Mouse (Mus musculus) lung, postnatal 36 days (tissue): ENCODE measurements around the gene Errfi1.
"Not testable (repeated sequence)": the region's sequence is repeated elsewhere in the genome, so short reads cannot be mapped to it uniquely, and the experiment has no call there.

Source experiments
- DNase-seq: peaks from one replicate; pipeline ENCODE4 v3.0.0; 2022; ENCODE audit warnings: mixed read lengths

Errfi1 gene

GRCm38 (mm10) chr4:150849964-150850363, 3.8 kb upstream of the Errfi1 start:
- DNase-seq: no peak

DNA sequence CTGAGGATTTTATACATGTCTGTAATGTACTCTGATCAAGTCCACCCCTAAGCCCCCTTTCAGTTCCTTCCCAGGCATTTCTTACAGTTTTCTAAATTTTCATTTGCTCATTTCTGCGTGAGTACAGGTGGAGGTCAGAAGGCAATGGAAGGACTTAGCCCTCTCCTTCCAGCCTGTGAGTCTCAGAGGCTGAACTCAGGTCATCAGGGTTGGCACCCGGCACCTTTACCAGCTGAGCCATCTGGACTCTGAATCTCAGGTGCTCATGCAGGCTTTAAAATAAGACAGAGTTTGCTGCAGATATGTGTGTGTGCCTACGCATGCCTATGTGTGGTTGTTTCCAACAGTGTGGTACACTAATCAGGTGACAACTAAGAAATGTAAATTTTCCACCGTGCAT, 2.8 kb upstream of the Errfi1 start:
- no peak for DNase-seq

- no peak for DNase-seq
Measured at GRCm38 (mm10) chr4:150852045-150852444, 1.7 kb upstream of the Errfi1 start.

DNA sequence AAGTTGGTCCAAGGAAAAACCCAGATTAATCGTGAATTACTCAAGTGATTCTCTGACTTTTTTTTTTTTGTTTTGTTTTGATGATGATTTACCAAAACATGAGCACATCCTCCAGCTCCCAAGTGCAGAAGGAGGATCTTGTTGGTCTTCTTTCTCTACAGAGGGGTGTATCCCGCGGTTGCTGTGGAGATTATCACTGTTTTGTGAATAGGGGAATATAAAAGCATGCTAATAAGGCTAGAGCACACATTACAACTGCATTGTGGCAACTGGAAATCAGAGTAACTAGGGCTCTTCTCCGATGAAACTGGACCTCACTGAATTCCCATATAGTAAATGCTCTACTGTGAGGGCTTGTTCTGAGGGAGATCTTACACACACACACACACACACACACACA, 1.2 kb upstream of the Errfi1 start:
- peak; percentile 58 for DNase-seq

- peak; percentile 95 for DNase-seq
Measured at GRCm38 (mm10) chr4:150854839-150855246, 1.1 kb downstream of the Errfi1 start.

DNA sequence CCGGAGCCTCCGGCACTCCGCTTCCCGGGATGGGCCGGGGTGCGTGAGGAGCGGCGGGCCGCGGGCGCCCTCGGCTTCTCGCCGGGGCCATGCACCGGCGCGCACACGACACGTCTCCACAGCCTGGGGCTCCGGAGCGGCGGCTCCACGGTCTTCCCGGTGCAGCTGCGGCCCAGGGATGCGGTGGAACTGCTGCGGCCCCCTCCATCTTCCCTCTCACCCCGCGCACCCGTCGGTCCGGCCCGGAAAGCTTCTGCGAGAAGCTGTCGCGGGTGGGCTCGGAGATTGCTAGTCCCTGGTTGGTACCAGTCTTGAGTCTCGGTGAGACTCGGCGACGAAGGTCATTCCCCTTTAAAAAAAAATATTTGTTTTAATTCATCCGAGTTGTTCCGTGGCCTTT, 1.6 kb downstream of the Errfi1 start:
- no peak for DNase-seq

- DNase-seq: peak; percentile 72
Measured at GRCm38 (mm10) chr4:150860526-150860925, 6.8 kb downstream of the Errfi1 start.

DNA sequence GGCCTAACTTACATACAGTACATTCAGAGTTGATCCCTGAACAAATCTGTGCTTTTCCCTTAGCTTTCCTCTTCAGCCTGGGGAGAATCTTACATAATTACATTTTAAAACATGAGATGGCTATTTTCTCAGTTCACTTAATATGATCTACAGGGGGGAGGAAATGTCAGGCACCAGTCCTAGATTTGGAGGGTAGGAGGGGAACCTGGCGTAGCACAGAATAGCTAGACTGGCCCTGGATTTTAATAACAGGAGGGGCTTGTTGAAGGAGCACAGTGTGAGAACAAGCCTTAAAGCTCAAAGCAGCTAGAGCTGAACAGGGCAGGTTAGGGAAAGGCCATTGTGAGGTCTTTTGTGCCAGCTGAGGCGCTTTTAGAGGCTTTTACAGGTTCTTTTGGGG, 7.4 kb downstream of the Errfi1 start:
- DNase-seq: no peak

- no peak for DNase-seq
Measured at GRCm38 (mm10) chr4:150862626-150863375, 9.1 kb downstream of the Errfi1 start.

DNA sequence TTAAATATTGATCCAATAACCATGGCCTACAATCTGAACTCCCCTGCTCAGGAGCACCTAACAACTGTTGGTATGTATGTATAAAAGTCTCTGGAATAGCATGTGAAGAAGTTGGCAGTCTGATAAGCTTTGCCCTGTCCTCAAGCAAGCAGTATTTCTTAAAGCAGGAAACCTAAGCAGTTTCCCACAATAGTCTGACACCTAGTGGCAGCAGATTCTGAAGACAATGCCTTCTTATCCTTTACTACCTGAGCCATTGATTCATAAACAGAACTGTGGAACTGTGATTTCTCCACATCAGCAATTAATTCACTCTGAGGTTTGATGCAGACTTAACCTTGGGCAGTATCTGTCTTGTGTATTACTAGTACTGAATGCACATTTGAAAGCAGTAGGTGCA, 11.7 kb downstream of the Errfi1 start:
- peak; percentile 63 for DNase-seq

DNA sequence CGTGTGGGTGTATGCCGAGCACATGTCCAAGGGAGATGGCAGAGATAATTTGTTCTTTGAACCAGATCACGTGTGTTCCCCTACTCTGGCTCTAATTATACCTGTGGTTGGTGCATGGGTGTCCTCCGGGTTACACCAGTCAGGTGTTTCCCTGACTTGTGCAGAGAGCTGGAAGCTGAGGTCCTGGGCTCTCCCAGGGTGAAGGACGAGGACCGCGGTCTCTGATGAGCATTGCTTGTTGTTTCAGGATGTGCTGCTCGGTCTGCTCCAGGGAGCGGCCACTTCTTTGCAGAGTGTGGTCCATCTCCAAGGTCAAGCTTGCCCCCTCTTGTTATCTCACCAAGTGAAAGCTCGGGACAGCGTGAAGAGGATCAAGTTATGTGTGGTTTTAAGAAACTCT, 12.3 kb downstream of the Errfi1 start:
- no peak for DNase-seq

- no peak for DNase-seq
Measured at GRCm38 (mm10) chr4:150866494-150866893, 12.8 kb downstream of the Errfi1 start.

DNA sequence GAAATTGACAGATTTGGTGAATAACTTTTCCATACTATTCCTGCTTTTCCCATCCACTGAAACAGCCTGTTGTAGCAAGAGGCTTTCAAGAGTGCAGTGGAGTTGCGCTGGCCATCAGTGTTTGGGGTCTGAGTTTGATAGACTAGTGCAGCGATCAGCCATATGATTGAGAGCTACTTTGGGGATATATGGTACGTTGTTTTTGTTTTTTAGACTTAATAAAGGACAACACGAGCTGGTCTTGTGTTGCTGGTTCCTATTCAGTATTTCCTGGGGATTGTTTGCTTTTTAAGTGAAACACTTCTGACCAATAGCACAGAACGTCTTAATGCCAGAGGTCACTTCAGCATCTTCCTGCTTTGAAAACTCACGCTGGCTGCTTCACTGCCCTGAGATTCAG, 14.4 kb downstream of the Errfi1 start:
- DNase-seq: no peak

DNA sequence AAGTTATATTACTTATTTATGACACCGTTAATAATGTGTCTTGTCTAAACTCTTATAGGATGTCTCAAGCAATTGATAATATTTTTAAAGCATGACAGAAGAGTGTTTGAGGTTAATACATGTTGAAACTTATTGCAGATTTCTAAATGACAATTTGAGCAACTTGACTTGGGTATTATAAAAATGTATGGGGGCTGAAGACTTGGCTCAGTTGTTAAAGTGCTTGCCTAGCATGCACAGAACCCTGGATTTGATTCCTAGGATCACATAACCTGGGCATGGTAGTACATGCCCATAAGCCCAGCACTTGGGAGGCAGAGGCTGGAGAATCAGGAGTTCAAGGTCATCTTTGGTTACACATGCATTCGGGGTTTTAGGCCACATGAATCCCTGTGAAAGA, 15.1 kb downstream of the Errfi1 start:
- no peak for DNase-seq

DNA sequence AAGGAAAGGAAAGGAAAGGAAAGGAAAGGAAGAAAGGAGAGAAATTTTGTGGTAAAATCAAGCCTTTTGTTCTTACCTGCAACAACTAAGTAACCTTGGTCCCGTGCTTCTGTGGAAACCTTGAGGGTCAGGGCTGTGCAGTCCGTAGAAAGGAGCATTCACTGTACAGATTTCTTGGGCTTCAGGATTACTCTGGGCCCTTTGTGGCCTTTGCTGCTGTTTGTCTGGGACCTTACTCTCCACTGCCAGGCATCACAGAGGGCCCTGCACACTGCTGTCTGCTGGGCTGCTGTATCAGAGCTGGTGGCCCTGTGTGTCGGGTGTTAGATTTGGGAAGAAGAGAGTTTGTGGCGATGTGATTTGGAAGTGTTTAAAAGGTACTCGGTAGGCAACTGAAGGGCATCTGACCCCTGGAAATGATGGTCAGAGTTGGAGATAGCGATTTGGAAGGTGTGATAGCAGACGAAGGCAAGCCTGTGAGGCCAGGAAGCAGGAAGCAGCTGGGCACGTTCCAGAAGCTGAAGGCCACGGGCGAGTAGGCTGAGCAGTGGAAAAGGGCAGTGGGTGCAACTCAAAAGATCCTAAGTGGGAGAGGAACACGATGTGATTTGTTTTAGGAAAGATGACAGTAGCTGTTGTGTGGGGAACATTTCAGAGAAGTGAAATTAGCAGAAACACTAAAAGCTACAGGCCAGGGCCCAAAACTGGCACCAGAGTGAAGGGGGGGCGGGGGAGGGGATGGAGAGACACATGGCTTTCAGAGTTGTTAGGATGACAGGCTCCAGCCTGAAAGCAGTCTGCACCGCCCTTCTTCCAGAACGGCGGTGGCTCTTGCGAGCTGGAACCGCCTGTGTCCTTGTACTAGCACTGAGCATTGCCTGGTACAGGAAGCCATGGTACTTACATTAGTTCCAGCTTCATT, 15.8 kb downstream of the Errfi1 start:
- DNase-seq: peak; percentile 62

- DNase-seq: peak; percentile 80
Measured at GRCm38 (mm10) chr4:150870963-150871391, 17.3 kb downstream of the Errfi1 start.

DNA sequence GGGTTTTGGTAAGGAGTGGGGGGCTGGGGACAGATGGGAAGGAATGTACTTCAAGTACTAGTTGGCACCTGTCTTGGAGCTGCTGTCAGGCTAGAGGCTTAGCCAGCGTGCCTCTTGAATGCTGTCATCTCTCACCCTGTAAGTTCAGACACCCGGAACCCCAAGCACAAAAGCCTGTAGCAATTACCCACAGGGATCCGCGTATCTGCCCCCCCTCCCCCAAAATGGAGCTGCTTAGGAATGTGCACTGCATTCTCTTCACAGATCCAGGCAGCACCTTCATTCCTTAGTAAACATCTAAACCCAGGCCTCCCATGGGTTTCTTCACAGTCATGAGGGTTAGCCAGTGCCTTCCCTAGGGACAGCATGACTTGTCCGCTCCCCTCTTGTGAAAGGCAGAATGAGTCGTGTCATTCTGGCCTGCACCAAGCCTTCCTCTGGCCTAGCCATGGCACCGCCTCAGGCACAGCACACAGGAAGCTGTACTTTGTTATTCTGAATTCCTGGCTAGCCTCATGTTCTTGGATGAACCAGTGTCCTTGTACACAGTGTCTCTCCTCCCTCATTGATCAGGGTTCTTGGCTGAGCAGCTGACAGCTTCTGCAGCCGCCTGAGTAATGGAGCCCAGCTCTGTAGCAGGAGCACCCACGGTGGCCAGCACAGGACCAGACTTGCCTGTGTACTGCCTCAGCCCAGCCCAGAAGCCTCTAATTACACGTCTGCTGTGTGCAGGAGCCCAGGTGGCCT, 17.8 kb downstream of the Errfi1 start:
- peak; percentile 84 for DNase-seq

DNA sequence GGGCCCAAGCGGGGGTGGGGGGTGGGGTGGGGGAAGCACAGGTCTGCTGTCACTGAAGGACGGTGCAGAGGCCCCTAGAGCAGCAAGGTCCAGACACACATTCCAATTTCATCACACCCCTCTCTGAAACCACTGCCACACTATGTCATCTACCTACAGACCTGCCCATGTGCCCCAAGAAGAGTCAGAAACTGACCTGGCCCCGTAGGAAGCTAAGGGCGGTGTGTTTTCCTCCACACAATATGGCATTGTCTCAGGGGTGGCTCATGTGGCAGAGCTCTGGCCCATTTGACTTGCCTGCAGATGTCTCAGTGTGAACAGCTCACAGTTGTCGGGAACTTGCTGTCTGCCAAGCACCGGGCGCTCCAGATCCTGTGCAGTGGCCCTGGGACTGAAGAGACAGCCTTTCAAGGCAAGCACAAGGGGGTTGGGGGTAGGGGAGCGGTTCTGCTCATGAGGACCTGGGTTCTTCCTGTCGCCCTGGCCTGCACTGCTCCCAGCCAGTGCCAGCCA, 18.5 kb downstream of the Errfi1 start:
- DNase-seq: peak; percentile 57

GRCm38 (mm10) chr4:150872681-150873080, 19.0 kb downstream of the Errfi1 start:
- DNase-seq: no peak

GRCm38 (mm10) chr4:150874416-150874815, 20.7 kb downstream of the Errfi1 start:
- not testable (repeated sequence) for DNase-seq

- no peak for DNase-seq
Measured at GRCm38 (mm10) chr4:150875393-150875792, 21.7 kb downstream of the Errfi1 start.

DNA sequence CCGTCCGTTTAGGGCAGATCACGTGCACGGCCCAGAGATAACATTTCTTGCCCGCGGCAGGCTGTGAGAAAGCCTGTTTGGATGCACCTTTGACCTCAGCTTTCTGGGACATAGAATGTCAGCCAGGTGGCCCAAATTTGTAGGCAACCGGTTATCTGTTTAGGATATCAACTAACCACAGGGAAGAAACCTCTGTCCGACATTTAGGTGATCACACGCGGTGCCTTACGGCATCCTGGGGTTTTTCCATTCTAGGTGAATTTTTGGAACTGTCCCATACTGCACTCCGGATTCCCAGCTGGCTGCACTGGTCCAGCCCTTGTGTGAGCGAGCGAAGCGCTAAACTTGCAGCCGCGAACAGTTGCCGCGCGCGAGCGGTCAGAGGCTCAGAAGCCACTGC, 25.9 kb downstream of the Errfi1 start:
- no peak for DNase-seq

DNA sequence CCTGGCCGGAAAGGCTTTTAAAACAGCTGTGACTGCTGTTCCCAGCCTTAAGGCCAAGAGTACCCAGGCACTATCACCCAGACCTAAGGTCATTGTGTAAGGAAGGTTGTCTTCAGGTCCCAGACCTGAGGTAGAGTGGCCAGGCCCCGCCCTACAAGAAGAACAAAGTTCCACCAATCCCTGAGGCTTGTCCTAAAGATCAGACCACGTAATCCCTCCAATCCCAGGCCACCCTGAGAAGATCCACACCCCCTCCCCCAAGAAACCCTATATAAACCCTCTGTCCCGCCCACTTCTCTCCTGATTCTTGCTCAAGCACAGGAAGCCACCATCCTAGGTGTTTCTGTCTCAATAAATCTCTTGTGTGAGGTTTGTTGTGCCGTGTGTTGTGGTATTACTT, 26.6 kb downstream of the Errfi1 start:
- DNase-seq: no peak
